Mouse (Mus musculus) embryonic facial prominence, embryonic 13.5 days (tissue): ENCODE data around the gene Il31. TPM values are rescaled to one million over a fixed set of nuclear protein-coding genes. Genes with fewer than 3 reads are reported as not detected.
"Not testable (repeated sequence)": the region's sequence is repeated elsewhere in the genome, so short reads cannot be mapped to it uniquely, and the experiment has no call there.

Experiments
- ATAC-seq: fragments of 200-750 bp; cut with Nextera tagmentation; 2 replicates; pipeline ENCODE4 v1.8.0; 2017; ENCODE audit warnings: low read depth; ENCODE audit not compliant: insufficient number of reproducible peaks, insufficient read depth, low FRiP score, low TSS enrichment
- H3K27ac ChIP-seq: fragments of 300-500 bp; sonication (generic); 2 replicates; pipeline ENCODE4 v1.5.1; 2015; ENCODE audit warnings: moderate library complexity, mild to moderate bottlenecking, inconsistent platforms
- H3K27me3 ChIP-seq: fragments of 300-500 bp; sonication (generic); 2 replicates; pipeline ENCODE4 v1.6.1; 2015; ENCODE audit warnings: mild to moderate bottlenecking, inconsistent platforms
- H3K36me3 ChIP-seq: fragments of 300-500 bp; sonication (generic); 2 replicates; pipeline ENCODE4 v1.6.1; 2015; ENCODE audit warnings: mild to moderate bottlenecking, inconsistent platforms
- H3K4me1 ChIP-seq: fragments of 300-500 bp; sonication (generic); 2 replicates; pipeline ENCODE4 v1.6.1; 2015; ENCODE audit warnings: inconsistent platforms
- H3K4me2 ChIP-seq: fragments of 300-500 bp; sonication (generic); 2 replicates; pipeline ENCODE4 v1.6.1; 2015; ENCODE audit warnings: moderate library complexity, mild to moderate bottlenecking, inconsistent platforms
- H3K4me3 ChIP-seq: fragments of 300-500 bp; sonication (generic); 2 replicates; pipeline ENCODE4 v1.5.1; 2015; ENCODE audit warnings: mild to moderate bottlenecking, inconsistent platforms
- H3K9ac ChIP-seq: fragments of 300-500 bp; sonication (generic); 2 replicates; pipeline ENCODE4 v1.6.1; 2015; ENCODE audit warnings: mild to moderate bottlenecking, inconsistent platforms
- H3K9me3 ChIP-seq: fragments of 300-500 bp; sonication (generic); 2 replicates; pipeline ENCODE4 v1.6.1; 2016; ENCODE audit warnings: inconsistent platforms
- WGBS: fragments of 180-500 bp; shearing (Covaris S2); methylation state at CpG from one replicate; pipeline ENCODE4 v1.1.7; 2015; ENCODE audit warnings: mixed read lengths; 5-methylcytosine and 5-hydroxymethylcytosine counted together
- polyA plus RNA-seq: library from polyadenylated mRNA; unstranded; fragments of >200 nt; fragmentation: Nextera tagmentation; extraction: Ambion mirVana; gene quantifications from 2 replicates; pipeline ENCODE4 v1.2.1, GENCODE M21; 2015

The Il31 gene
- polyA plus RNA-seq, 1 experiment from 2014 or later = not detected

GRCm38 (mm10) chr5:123514871-123515270 lies 25.6 kb upstream of the Il31 start:
- peaks cover 85% of the 10 kb centered on the region for H3K36me3 ChIP-seq
- H3K4me2 ChIP-seq = no peak overlapping the region
- 87% methylated on average over 5 of the region's 5 CpGs for WGBS
- H3K4me1 ChIP-seq = no peaks in the 10 kb centered on the region
- no peak for ATAC-seq
- H3K27ac ChIP-seq = no peak overlapping the region
- H3K9ac ChIP-seq = no peak overlapping the region
- no peaks in the 10 kb centered on the region for H3K27me3 ChIP-seq
- H3K4me3 ChIP-seq = no peak overlapping the region
- H3K9me3 ChIP-seq = no peaks in the 10 kb centered on the region

DNA sequence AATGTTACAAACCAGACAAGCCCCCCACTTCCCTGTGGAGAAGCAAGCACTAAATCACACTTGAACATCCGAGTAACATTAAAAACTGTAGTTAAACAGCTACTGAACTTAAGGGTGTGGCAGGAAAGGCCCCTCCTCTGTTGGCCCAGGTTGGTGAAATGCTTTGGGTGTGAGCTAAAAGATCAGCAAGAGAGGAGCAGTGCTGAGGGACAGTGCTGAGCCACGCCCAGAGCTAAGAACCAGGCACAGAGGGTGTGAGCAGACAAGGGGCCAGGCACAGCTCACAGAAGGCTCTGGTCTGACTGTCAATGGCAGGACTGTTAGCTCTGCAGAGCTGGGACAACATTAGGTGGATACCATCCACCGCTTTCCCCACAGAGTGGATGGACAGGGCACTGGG lies 22.8 kb upstream of the Il31 start:
- peaks cover 8% of the 10 kb centered on the region; the same call in 1 of the 2 replicates for H3K27me3 ChIP-seq
- peaks cover 16% of the 10 kb centered on the region for H3K4me1 ChIP-seq
- H3K4me2 ChIP-seq = no peak overlapping the region
- H3K27ac ChIP-seq = no peak overlapping the region
- H3K9me3 ChIP-seq = no peaks in the 10 kb centered on the region
- peaks cover 57% of the 10 kb centered on the region for H3K36me3 ChIP-seq
- H3K9ac ChIP-seq = no peak overlapping the region
- WGBS = 78% methylated on average over 3 of the region's 3 CpGs
- ATAC-seq = no peak
- no peak overlapping the region for H3K4me3 ChIP-seq

DNA sequence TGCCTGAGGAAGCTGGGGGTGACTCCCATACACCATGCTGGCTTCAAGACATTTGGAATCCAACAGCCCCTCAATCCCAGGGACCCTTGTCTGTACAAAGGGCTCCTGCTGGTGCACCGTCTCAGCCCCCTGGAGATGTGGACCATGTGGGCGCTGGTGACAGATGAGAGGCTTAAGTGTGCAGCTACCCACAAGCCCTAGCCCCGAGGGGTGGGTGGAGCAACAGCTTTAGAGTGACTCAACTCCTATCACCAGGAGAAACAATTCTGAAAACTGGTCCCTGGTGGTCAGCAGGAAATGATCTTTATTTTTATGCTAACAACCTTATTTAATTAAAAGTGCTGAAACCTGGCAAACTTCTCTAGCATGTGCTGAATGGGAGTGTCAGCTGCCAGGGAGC lies 22.1 kb upstream of the Il31 start:
- H3K9ac ChIP-seq, H3K4me2 ChIP-seq, ATAC-seq, H3K4me3 ChIP-seq, H3K27ac ChIP-seq, H3K9me3 ChIP-seq: not testable (repeated sequence)
- Histone ChIP-seq H3K36me3 (peaks cover 51% of the 10 kb centered on the region), H3K27me3 (peaks cover 10% of the 10 kb centered on the region; the same call in 1 of the 2 replicates), H3K4me1 (peaks cover 16% of the 10 kb centered on the region)
- 79% methylated on average over 3 of the region's 3 CpGs for WGBS

- Histone ChIP-seq H3K9ac (no peak within 1 kb of the TSS), H3K27me3 (peaks cover 10% of the 10 kb centered on the region; the same call in 1 of the 2 replicates), H3K4me2 (peak within 1 kb of the TSS; percentile 89), H3K36me3 (peaks cover 39% of the 10 kb centered on the region), H3K27ac (no peak within 1 kb of the TSS), H3K4me3 (peak within 1 kb of the TSS; percentile 64), H3K4me1 (peaks cover 16% of the 10 kb centered on the region), H3K9me3 (no peaks in the 10 kb centered on the region)
- 85% methylated on average over 5 of the region's 5 CpGs for WGBS
- ATAC-seq = no peak
Measured at GRCm38 (mm10) chr5:123510160-123510559, 20.9 kb upstream of the Il31 start, which contains the start of gene B3gnt4. Gene B3gnt4 (plus strand): TSS chr5:123510460.

DNA sequence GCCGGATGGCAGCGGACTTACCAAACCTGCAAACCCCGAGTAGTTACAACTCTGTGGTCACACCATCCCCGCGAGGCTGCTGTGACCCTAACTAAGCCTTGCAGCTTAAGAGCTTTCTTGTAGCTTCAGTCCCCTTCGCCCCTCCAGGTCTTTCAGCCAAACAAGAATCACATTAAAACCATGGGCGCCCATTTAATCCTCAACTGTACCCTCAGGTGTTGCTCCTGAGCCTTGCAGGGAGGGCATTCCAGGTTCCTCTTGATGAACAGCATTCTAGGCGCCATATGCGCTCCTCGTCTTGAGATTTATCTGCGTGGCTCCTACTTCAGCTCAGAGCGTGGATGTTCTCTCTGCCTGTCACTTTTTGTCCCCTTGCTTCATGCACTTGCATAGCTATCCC lies 19.6 kb upstream of the Il31 start:
- 5% methylated on average over 12 of the region's 12 CpGs for WGBS
- peak overlapping the region; percentile 72 for H3K9ac ChIP-seq
- H3K4me2 ChIP-seq = peak overlapping the region; percentile 89
- peaks cover 27% of the 10 kb centered on the region for H3K36me3 ChIP-seq
- H3K9me3 ChIP-seq = no peaks in the 10 kb centered on the region
- peak overlapping the region; percentile 64 for H3K4me3 ChIP-seq
- peaks cover 18% of the 10 kb centered on the region for H3K4me1 ChIP-seq
- peaks cover 10% of the 10 kb centered on the region; the same call in 1 of the 2 replicates for H3K27me3 ChIP-seq
- H3K27ac ChIP-seq = no peak overlapping the region
- no peak for ATAC-seq

- H3K9me3 ChIP-seq = no peaks in the 10 kb centered on the region
- WGBS = under 1% methylated on average over 59 of the region's 59 CpGs
- peaks cover 10% of the 10 kb centered on the region; the same call in 1 of the 2 replicates for H3K27me3 ChIP-seq
- H3K4me3 ChIP-seq = peak overlapping the region; percentile 64
- peak overlapping the region; percentile 89 for H3K4me2 ChIP-seq
- peak; percentile 76 for ATAC-seq
- no peak overlapping the region for H3K27ac ChIP-seq
- H3K9ac ChIP-seq = peak overlapping the region; percentile 72
- H3K4me1 ChIP-seq = peaks cover 21% of the 10 kb centered on the region
- H3K36me3 ChIP-seq = peaks cover 27% of the 10 kb centered on the region
Measured at GRCm38 (mm10) chr5:123507936-123508723, 18.8 kb upstream of the Il31 start.

DNA sequence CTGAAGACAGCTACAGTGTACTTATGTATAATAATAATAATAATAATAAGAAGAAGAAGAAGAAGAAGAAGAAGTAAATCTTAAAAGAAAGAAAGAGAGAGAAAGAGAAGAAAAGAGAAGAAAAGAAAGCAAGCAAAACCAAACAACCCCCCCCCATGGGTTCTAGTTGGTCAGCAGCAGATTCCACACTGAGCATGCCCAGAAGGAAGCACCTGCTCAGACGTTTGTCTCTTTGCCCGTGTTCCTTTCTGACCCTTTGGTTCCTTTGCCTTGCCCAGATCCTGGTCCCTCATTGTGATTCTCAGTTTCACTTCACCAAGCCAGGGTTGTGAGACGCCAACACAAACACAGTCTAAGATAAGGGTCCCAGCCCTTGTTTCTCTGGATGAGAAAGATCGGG lies 12.7 kb upstream of the Il31 start:
- no peak overlapping the region for H3K4me2 ChIP-seq
- WGBS = 77% methylated on average over 4 of the region's 4 CpGs
- H3K27me3 ChIP-seq = peaks cover 6% of the 10 kb centered on the region
- peaks cover 13% of the 10 kb centered on the region for H3K4me1 ChIP-seq
- no peaks in the 10 kb centered on the region for H3K36me3 ChIP-seq
- no peaks in the 10 kb centered on the region for H3K9me3 ChIP-seq
- no peak overlapping the region for H3K27ac ChIP-seq
- ATAC-seq = no peak
- no peak overlapping the region for H3K4me3 ChIP-seq
- no peak overlapping the region for H3K9ac ChIP-seq

DNA sequence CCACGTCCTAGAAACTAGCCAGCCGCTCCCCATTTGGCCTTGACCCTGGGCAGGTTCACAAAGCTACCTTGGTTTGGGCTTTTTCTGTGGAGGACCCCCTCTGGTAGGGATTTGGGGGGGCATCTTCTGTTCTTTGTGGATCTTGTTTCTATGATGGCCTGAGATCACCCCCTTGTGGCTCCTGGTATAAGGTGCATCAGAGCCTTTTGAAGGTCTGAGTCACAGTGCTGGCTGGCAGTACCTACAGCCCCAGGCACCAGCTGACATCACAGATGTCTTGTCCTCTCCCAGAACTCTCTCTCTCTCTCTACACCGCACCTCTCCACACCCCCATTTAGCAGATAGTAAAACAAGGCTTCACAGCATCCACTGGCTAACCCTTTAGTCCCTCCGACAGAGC lies 10.4 kb upstream of the Il31 start:
- no peaks in the 10 kb centered on the region for H3K36me3 ChIP-seq
- no peak overlapping the region for H3K27ac ChIP-seq
- 41% methylated on average over 4 of the region's 4 CpGs for WGBS
- peaks cover 5% of the 10 kb centered on the region; the same call in 1 of the 2 replicates for H3K27me3 ChIP-seq
- H3K4me2 ChIP-seq = no peak overlapping the region
- peaks cover 18% of the 10 kb centered on the region for H3K4me1 ChIP-seq
- H3K9ac ChIP-seq = no peak overlapping the region
- no peak overlapping the region for H3K4me3 ChIP-seq
- H3K9me3 ChIP-seq = no peaks in the 10 kb centered on the region
- no peak for ATAC-seq

- Histone ChIP-seq H3K9me3 (no peaks in the 10 kb centered on the region), H3K9ac (no peak overlapping the region), H3K4me3 (no peak overlapping the region), H3K4me2 (0 out of 2 replicates have a peak overlapping the region, but pooled peaks have one; percentile 52), H3K36me3 (no peaks in the 10 kb centered on the region), H3K27me3 (peaks cover 9% of the 10 kb centered on the region; the same call in 1 of the 2 replicates), H3K4me1 (peaks cover 12% of the 10 kb centered on the region), H3K27ac (no peak overlapping the region)
- 45% methylated on average over 9 of the region's 9 CpGs for WGBS
- no peak for ATAC-seq
Measured at GRCm38 (mm10) chr5:123489935-123490334, 646 bp upstream of the Il31 start.

GRCm38 (mm10) chr5:123487659-123488395 lies 1.5 kb downstream of the Il31 start:
- H3K27me3 ChIP-seq = peaks cover 9% of the 10 kb centered on the region; the same call in 1 of the 2 replicates
- 84% methylated on average over 11 of the region's 11 CpGs for WGBS

DNA sequence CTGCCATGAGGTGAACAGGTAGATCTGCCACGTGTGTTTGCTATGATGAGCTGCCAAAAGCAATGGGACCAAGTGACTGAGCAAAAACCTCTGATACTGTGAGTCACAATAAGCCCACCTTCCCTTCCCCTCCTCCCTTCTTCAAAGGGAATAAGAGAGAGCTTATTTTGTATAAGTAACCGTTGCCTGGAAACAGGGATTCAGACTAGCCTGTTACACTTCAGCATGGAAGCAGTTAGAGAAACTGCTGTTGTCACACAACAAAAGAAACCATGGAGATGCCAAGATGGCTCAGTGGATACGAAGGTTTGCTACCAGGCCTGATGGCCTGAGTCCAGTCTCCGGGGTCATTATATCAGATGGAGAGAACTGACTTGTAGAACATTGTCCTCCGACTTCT lies 15.5 kb downstream of the Il31 start:
- H3K9me3 ChIP-seq = no peaks in the 10 kb centered on the region
- WGBS = 83% methylated on average over 5 of the region's 5 CpGs
- H3K4me2 ChIP-seq = no peak overlapping the region
- H3K27ac ChIP-seq = no peak overlapping the region
- ATAC-seq = no peak
- H3K27me3 ChIP-seq = no peaks in the 10 kb centered on the region
- no peaks in the 10 kb centered on the region for H3K4me1 ChIP-seq
- no peak overlapping the region for H3K9ac ChIP-seq
- H3K4me3 ChIP-seq = no peak overlapping the region
- H3K36me3 ChIP-seq = no peaks in the 10 kb centered on the region

More at GRCm38 (mm10) chr5:123487659-123488395, 1.5 kb downstream of the Il31 start:
- Histone ChIP-seq H3K27ac (no peak overlapping the region), H3K36me3 (no peaks in the 10 kb centered on the region), H3K4me2 (no peak overlapping the region), H3K9ac (no peak overlapping the region), H3K9me3 (no peaks in the 10 kb centered on the region), H3K4me1 (peaks cover 12% of the 10 kb centered on the region), H3K4me3 (no peak overlapping the region)
- ATAC-seq = no peak
